Mouse (Mus musculus): Measurements from ENCODE around the gene Lcmt2. TPM values are rescaled to one million over a fixed set of nuclear protein-coding genes. Genes with fewer than 3 reads are reported as not detected.

Lcmt2 gene
- polyA plus RNA-seq (2014; fragmentation: Illumina TruSeq; extraction: RNeasy Lipid Tissue Mini Kit (QIAGEN cat#74804); ENCODE audit: low read depth, low replicate concordance): 4.4 TPM

GRCm38 (mm10) chr2:121140018-121140882 is at the start of gene Lcmt2, which contains the start of gene Adal:
TSS of gene Lcmt2 (minus strand) at chr2:121140653.
TSS of gene Adal (plus strand) at chr2:121140428.

GRCm38 (mm10) chr2:121170980-121171742 is 30.7 kb upstream of the Lcmt2 start, which contains the start of gene Zscan29:
TSS of gene Zscan29 (minus strand) at chr2:121171125.

GRCm38 (mm10) chr2:121170481-121170971 is 30.1 kb upstream of the Lcmt2 start, which contains the start of gene Tubgcp4:
TSS of gene Tubgcp4 (plus strand) at chr2:121170654.

GRCm38 (mm10) chr2:121109695-121110094 is 30.8 kb downstream of the Lcmt2 start, which contains the start of gene Tgm7:
TSS of gene Tgm7 (minus strand) at chr2:121109795.

GRCm38 (mm10) chr2:121085480-121086185 is 54.8 kb downstream of the Lcmt2 start, which contains the start of gene Tgm5:
TSS of gene Tgm5 (minus strand) at chr2:121085841.

Other genes with a start within 250 kb of the Lcmt2 start
- 39.2 TPM for gene Ubr1, start 169.9 kb downstream of the Lcmt2 start, polyA plus RNA-seq (2014; fragmentation: Illumina TruSeq; extraction: RNeasy Lipid Tissue Mini Kit (QIAGEN cat#74804); ENCODE audit: low read depth, low replicate concordance)
- gene Tmem62, start 163.6 kb downstream of the Lcmt2 start, polyA plus RNA-seq (2014; fragmentation: Illumina TruSeq; extraction: RNeasy Lipid Tissue Mini Kit (QIAGEN cat#74804); ENCODE audit: low read depth, low replicate concordance): 49.5 TPM
- 59.6 TPM for gene Ccndbp1, start 132.2 kb downstream of the Lcmt2 start, polyA plus RNA-seq (2014; fragmentation: Illumina TruSeq; extraction: RNeasy Lipid Tissue Mini Kit (QIAGEN cat#74804); ENCODE audit: low read depth, low replicate concordance)
- gene Epb42, start 103.6 kb downstream of the Lcmt2 start, polyA plus RNA-seq (2014; fragmentation: Illumina TruSeq; extraction: RNeasy Lipid Tissue Mini Kit (QIAGEN cat#74804); ENCODE audit: low read depth, low replicate concordance): not detected
- 0.41 TPM for gene Tgm5, start 54.8 kb downstream of the Lcmt2 start, polyA plus RNA-seq (2014; fragmentation: Illumina TruSeq; extraction: RNeasy Lipid Tissue Mini Kit (QIAGEN cat#74804); ENCODE audit: low read depth, low replicate concordance)
- gene Tgm7, start 30.9 kb downstream of the Lcmt2 start, polyA plus RNA-seq (2014; fragmentation: Illumina TruSeq; extraction: RNeasy Lipid Tissue Mini Kit (QIAGEN cat#74804); ENCODE audit: low read depth, low replicate concordance): 0.19 TPM
- gene Adal, start 225 bp downstream of the Lcmt2 start, polyA plus RNA-seq (2014; fragmentation: Illumina TruSeq; extraction: RNeasy Lipid Tissue Mini Kit (QIAGEN cat#74804); ENCODE audit: low read depth, low replicate concordance): 23.8 TPM
- gene Tubgcp4, start 30.0 kb upstream of the Lcmt2 start, polyA plus RNA-seq (2014; fragmentation: Illumina TruSeq; extraction: RNeasy Lipid Tissue Mini Kit (QIAGEN cat#74804); ENCODE audit: low read depth, low replicate concordance): 121 TPM
- gene Zscan29, start 30.5 kb upstream of the Lcmt2 start, polyA plus RNA-seq (2014; fragmentation: Illumina TruSeq; extraction: RNeasy Lipid Tissue Mini Kit (QIAGEN cat#74804); ENCODE audit: low read depth, low replicate concordance): 27.1 TPM
- gene Trp53bp1, start 130.8 kb upstream of the Lcmt2 start, polyA plus RNA-seq (2014; fragmentation: Illumina TruSeq; extraction: RNeasy Lipid Tissue Mini Kit (QIAGEN cat#74804); ENCODE audit: low read depth, low replicate concordance): 15.0 TPM
- 0.88 TPM for gene Map1a, start 148.9 kb upstream of the Lcmt2 start, polyA plus RNA-seq (2014; fragmentation: Illumina TruSeq; extraction: RNeasy Lipid Tissue Mini Kit (QIAGEN cat#74804); ENCODE audit: low read depth, low replicate concordance)
- gene Ppip5k1, start 214.7 kb upstream of the Lcmt2 start, polyA plus RNA-seq (2014; fragmentation: Illumina TruSeq; extraction: RNeasy Lipid Tissue Mini Kit (QIAGEN cat#74804); ENCODE audit: low read depth, low replicate concordance): 34.6 TPM
- 524 TPM for gene Ckmt1, start 217.1 kb upstream of the Lcmt2 start, polyA plus RNA-seq (2014; fragmentation: Illumina TruSeq; extraction: RNeasy Lipid Tissue Mini Kit (QIAGEN cat#74804); ENCODE audit: low read depth, low replicate concordance)
- not detected for gene Strc, start 246.5 kb upstream of the Lcmt2 start, polyA plus RNA-seq (2014; fragmentation: Illumina TruSeq; extraction: RNeasy Lipid Tissue Mini Kit (QIAGEN cat#74804); ENCODE audit: low read depth, low replicate concordance)

All from sigmoid colon, adult 10 weeks (tissue).